Mouse (Mus musculus) heart, embryonic 15.5 days (tissue): ENCODE data around the gene Pcgf1. TPM values are rescaled to one million over a fixed set of nuclear protein-coding genes. Genes with fewer than 3 reads are reported as not detected.

ENCODE experiments used
- ATAC-seq: fragments of 200-750 bp; cut with Nextera tagmentation; replicated peaks from 2 replicates; pipeline ENCODE4 v1.8.0; 2017; ENCODE audit warnings: low read depth, moderate TSS enrichment; ENCODE audit not compliant: insufficient number of reproducible peaks, insufficient read depth, low FRiP score
- H3K27ac ChIP-seq: fragments of 300-500 bp; sonication (generic); 2 replicates; pipeline ENCODE4 v1.5.1; 2015; ENCODE audit warnings: mild to moderate bottlenecking, inconsistent platforms
- H3K27me3 ChIP-seq: fragments of 300-500 bp; sonication (generic); 2 replicates; pipeline ENCODE4 v1.6.1; 2015; ENCODE audit warnings: inconsistent platforms
- H3K36me3 ChIP-seq: fragments of 300-500 bp; sonication (generic); 2 replicates; pipeline ENCODE4 v1.6.1; 2015; ENCODE audit warnings: mild to moderate bottlenecking, inconsistent platforms
- H3K4me1 ChIP-seq: fragments of 300-500 bp; sonication (generic); replicated peaks from 2 replicates; pipeline ENCODE4 v1.6.1; 2015; ENCODE audit warnings: inconsistent platforms
- H3K4me2 ChIP-seq: fragments of 300-500 bp; sonication (generic); 2 replicates; pipeline ENCODE4 v1.6.1; 2015; ENCODE audit warnings: inconsistent platforms, mild to moderate bottlenecking, moderate library complexity
- H3K4me3 ChIP-seq: fragments of 300-500 bp; sonication (generic); 2 replicates; pipeline ENCODE4 v1.5.1; 2015; ENCODE audit warnings: mild to moderate bottlenecking, inconsistent platforms
- H3K9ac ChIP-seq: fragments of 300-500 bp; sonication (generic); 2 replicates; pipeline ENCODE4 v1.6.1; 2015; ENCODE audit warnings: mild to moderate bottlenecking, inconsistent platforms
- H3K9me3 ChIP-seq: fragments of 300-500 bp; sonication (generic); replicated peaks from 2 replicates; pipeline ENCODE4 v1.6.1; 2016; ENCODE audit warnings: inconsistent platforms
- WGBS: fragments of 180-500 bp; shearing (Covaris S2); methylation state at CpG from one replicate; pipeline ENCODE4 v1.1.7; 2015; ENCODE audit warnings: mixed read lengths; 5-methylcytosine and 5-hydroxymethylcytosine counted together
- polyA plus RNA-seq: library from polyadenylated mRNA; unstranded; fragments of >200 nt; fragmentation: Nextera tagmentation; extraction: Ambion mirVana; gene quantifications from 2 replicates; pipeline ENCODE4 v1.2.1, GENCODE M21; 2015

Pcgf1 gene
- polyA plus RNA-seq, 1 experiment from 2014 or later: 13.8 TPM

DNA sequence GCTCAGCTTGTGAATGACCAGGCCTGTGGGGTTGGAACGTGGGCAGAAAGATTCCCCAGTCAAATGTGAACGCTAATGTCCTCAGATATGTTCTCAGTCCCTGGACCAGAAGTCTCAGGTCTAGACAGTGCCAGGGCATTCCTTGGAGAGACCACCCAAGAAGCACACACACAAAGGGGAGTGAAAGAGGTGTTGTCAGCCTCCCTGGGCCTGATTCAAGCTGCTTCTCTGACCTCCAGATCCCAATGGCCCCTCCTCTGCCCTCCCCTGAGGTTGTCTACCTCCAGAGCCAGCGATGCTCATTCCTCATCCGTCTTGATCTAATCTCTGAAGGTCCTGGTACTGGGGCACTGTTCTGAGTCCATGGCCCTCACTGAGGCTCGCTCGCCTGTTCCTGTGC, 34.1 kb upstream of the Pcgf1 start:
- H3K9ac ChIP-seq: no peak overlapping the region

DNA sequence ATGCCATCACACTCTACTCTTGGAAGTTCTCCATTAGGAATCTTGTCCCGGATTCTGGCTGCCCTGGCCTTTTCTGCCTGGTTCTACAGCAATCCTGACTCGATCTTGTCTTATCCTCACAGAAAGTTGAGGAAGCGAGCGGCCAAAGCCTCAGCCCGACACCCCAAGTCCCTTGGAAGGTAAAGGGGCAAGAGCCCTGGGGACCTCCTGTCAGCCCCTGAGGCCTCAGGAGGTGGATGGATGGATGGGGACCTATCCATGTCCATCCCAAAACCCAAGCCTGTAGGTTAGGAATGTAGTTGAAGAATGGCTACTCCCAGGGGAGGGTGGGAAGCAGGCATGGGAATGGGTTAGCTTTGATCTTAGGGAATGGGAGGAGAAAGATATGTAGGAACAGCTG, 33.7 kb upstream of the Pcgf1 start:
- 86% methylated on average over 5 of the region's 5 CpGs for WGBS
- ATAC-seq: no peak
- H3K27me3 ChIP-seq: 0 out of 2 replicates have a peak, but pooled peaks cover 4% of the 10 kb centered on the region
- peaks cover 11% of the 10 kb centered on the region for H3K4me1 ChIP-seq
- H3K36me3 ChIP-seq: no peaks in the 10 kb centered on the region
- H3K27ac ChIP-seq: no peak overlapping the region
- no peak overlapping the region for H3K9ac ChIP-seq
- H3K4me2 ChIP-seq: no peak overlapping the region
- no peaks in the 10 kb centered on the region for H3K9me3 ChIP-seq
- no peak overlapping the region for H3K4me3 ChIP-seq

More for the DNA sequence above, 34.1 kb upstream of the Pcgf1 start:
- 65% methylated on average over 6 of the region's 6 CpGs for WGBS
- Histone ChIP-seq H3K27ac (no peak overlapping the region), H3K36me3 (no peaks in the 10 kb centered on the region), H3K4me1 (peaks cover 14% of the 10 kb centered on the region), H3K4me3 (no peak overlapping the region), H3K9me3 (no peaks in the 10 kb centered on the region), H3K4me2 (no peak overlapping the region), H3K27me3 (0 out of 2 replicates have a peak, but pooled peaks cover 4% of the 10 kb centered on the region)
- ATAC-seq: no peak

DNA sequence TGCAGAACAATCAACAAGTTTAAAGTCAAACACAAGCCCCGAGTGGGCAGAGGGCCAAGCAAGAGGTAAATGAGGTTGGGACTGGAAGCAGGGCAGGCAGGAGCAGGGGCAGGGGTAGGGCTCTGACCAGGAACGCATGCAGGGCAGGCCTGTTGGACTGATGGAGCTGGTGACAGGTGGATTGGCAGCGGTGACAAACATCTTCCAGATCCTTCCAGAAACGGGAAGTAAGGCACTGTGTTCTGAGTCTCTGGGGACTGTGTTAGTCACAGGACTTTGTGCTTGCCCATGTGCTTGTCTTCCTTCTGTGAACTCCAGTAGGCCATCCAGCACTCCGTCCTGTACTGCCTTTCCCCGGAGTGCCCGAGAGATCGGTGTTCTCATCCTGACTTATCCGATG, 32.9 kb upstream of the Pcgf1 start:
- Histone ChIP-seq H3K4me2 (no peak overlapping the region), H3K27ac (peak overlapping the region; percentile 64), H3K36me3 (no peaks in the 10 kb centered on the region), H3K9me3 (no peaks in the 10 kb centered on the region), H3K4me1 (peaks cover 11% of the 10 kb centered on the region), H3K4me3 (no peak overlapping the region), H3K27me3 (0 out of 2 replicates have a peak, but pooled peaks cover 4% of the 10 kb centered on the region), H3K9ac (no peak overlapping the region)
- 27% methylated on average over 9 of the region's 9 CpGs for WGBS
- ATAC-seq: peak; percentile 82

DNA sequence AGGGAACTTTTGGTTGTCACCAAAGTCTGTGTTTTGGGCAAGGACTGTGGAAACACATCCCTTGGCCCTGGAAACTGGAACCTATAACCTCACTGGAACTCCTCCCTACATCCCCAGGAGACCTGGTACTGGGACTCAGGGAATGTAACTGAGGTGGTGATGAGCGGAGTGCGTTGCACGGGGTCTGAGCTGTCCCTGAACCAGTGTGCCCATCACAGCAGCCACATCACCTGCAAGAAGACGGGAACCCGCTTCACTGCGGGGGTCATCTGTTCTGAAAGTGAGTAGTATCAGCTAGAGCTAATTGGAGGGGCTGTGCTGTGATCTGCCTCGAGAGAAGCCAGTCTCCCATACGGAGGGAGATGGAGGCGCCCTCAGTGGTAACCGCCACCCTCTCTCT, 28.3 kb upstream of the Pcgf1 start:
- no peak overlapping the region for H3K4me2 ChIP-seq
- no peaks in the 10 kb centered on the region for H3K27me3 ChIP-seq
- no peaks in the 10 kb centered on the region for H3K9me3 ChIP-seq
- WGBS: 67% methylated on average over 10 of the region's 10 CpGs
- peaks cover 18% of the 10 kb centered on the region for H3K4me1 ChIP-seq
- no peak for ATAC-seq
- no peak overlapping the region for H3K27ac ChIP-seq
- no peak overlapping the region for H3K9ac ChIP-seq
- peaks cover 8% of the 10 kb centered on the region for H3K36me3 ChIP-seq
- H3K4me3 ChIP-seq: no peak overlapping the region

DNA sequence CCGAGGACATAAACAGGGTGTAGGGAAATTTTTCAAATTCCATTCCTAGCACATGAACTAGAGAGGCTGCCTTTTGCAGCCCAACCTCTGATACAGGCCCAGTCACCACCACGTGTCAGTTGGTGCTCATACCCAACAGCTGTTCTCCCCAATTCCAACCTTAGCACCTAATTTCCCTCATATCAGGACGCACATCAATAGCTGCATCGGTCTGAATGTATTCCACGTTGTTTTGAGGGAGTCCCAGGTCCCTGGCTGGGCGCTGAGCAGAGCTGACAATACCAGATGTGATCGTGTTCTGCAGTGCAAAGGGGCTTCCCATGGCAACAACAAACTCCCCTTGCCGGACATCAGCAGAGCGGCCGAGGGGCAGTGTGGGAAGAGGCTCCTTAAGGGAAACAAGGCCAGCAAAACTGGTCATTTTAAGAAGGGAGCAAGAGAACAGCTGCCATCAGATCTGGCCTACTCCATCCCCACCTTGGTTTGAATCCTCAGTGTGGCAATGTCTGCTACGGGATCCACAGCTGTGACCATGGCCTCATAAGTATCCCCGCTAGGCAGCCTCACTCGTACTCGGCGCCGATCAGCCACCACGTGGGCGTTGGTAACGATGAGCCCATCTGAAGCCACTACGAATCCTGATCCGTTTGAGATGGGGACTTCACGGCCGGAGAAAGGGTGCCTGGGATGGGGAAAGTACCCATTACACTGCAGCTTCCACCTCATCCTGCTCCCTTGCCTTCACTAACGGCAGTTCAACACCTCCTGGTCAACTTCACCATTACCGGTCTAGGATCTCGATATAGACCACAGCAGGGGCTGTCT, 24.3 kb upstream of the Pcgf1 start:
- peak overlapping the region; percentile 85 for H3K9ac ChIP-seq
- H3K27ac ChIP-seq: peak overlapping the region; percentile 80
- H3K4me1 ChIP-seq: peaks cover 26% of the 10 kb centered on the region
- H3K27me3 ChIP-seq: no peaks in the 10 kb centered on the region
- H3K36me3 ChIP-seq: peaks cover 17% of the 10 kb centered on the region
- H3K4me2 ChIP-seq: peak overlapping the region; percentile 95
- H3K4me3 ChIP-seq: peak overlapping the region; percentile 81
- WGBS: 2% methylated on average over 26 of the region's 26 CpGs
- H3K9me3 ChIP-seq: no peaks in the 10 kb centered on the region
- no peak for ATAC-seq

DNA sequence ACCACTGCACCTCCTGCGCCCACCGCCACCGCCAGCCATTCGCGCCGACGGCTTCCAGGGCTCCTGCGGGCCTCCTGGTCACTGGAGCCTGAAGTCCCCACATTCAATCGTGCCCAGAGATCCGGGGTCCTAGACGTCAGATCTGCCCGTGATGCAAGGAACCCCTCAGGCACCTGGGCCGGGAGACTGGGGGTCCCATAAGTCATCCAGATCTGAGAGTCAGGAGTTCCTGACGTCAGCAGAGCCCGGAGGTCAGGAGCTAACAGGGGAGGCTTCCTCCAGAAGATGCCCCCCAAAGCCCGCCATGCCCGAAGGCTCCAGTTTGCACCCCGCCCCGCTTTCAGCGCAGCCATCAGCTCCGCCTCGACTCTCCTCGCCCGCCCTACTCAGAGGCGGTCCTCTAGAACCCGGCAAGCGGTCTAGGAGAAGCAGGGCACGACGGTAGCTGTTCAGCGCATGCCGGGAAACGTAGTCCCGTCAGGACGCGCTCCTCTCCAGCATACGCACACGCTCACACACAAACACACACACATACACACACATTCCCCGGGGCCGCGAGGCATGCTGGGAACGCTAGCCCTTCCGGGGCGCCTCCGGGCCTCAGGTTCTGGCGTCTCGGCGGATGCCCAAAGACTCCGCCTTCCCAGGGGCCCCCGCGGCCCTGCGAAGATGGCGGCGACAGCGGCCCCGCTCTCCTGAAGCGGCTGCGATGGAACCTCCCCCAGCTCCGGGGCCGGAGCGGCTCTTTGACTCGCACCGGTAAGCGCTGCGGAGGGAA, 23.4 kb upstream of the Pcgf1 start, which contains the start of gene Aup1:
Gene Aup1, plus strand, starts transcription at position 448 of the 778 bp plus-strand sequence.
- peak within 1 kb of the TSS; percentile 85 for H3K9ac ChIP-seq
- no peaks in the 10 kb centered on the region for H3K9me3 ChIP-seq
- WGBS: under 1% methylated on average over 64 of the region's 64 CpGs
- peak within 1 kb of the TSS; percentile 95 for H3K4me2 ChIP-seq
- peak; percentile 95 for ATAC-seq
- peaks cover 17% of the 10 kb centered on the region for H3K36me3 ChIP-seq
- peaks cover 26% of the 10 kb centered on the region for H3K4me1 ChIP-seq
- peak within 1 kb of the TSS; percentile 81 for H3K4me3 ChIP-seq
- H3K27me3 ChIP-seq: 0 out of 2 replicates have a peak, but pooled peaks cover 3% of the 10 kb centered on the region
- peak within 1 kb of the TSS; percentile 80 for H3K27ac ChIP-seq

DNA sequence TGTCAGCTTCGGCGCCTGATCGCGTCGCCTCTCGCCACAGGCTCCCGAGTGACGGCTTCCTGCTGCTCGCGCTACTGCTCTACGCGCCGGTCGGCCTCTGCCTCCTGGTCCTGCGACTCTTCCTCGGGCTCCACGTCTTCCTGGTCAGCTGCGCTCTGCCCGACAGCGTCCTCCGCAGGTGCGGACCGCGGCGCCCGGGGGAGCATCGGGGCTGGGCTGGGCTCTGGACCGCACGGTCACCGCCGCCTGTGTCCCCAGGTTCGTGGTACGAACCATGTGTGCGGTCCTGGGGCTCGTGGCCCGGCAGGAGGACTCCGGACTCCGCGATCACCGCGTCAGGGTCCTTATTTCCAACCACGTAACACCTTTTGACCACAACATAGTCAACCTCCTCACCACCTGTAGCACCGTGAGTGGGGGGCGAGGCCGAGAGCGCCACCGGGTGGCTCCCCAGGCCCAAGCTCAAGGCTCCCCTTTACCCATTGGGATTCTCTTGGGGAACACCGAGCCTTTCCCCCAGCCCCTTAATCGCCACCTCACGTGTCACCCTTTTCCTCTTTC, 22.7 kb upstream of the Pcgf1 start, which contains the start of gene Htra2:
Gene Htra2, minus strand, starts transcription at position 403 of the 561 bp plus-strand sequence.
- peak; percentile 23 for ATAC-seq
- Histone ChIP-seq H3K27ac (peak within 1 kb of the TSS; percentile 80), H3K27me3 (peaks cover 4% of the 10 kb centered on the region; the same call in 1 of the 2 replicates), H3K4me1 (peaks cover 26% of the 10 kb centered on the region), H3K36me3 (peaks cover 17% of the 10 kb centered on the region), H3K4me2 (peak within 1 kb of the TSS; percentile 95), H3K4me3 (peak within 1 kb of the TSS; percentile 81), H3K9ac (peak within 1 kb of the TSS; percentile 85), H3K9me3 (no peaks in the 10 kb centered on the region)
- WGBS: under 1% methylated on average over 50 of the region's 50 CpGs

DNA sequence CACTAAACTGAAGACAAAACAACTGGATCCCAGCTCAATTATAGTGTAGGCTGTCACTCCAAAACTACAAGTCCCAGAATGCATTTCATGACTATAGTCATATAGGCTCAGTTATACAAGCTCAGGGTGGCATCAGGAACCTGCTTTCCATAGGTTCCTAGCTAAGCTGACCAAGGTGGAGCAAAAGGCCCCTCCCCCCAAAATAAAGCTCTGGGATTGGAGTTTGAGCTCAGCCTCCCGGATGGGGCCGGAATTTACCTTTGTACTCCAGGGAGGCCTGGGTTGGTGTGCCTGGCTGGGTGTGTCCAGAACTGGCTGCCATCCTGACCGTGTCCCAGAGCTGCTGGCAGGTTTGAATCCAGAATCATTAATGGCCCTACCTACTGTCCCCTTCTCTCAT, 19.9 kb upstream of the Pcgf1 start, which contains the start of gene Dqx1:
Gene Dqx1, plus strand, starts transcription at position 55 of the 400 bp plus-strand sequence.
- Histone ChIP-seq H3K4me2 (no peak within 1 kb of the TSS), H3K9ac (no peak within 1 kb of the TSS), H3K9me3 (no peaks in the 10 kb centered on the region), H3K4me3 (no peak within 1 kb of the TSS), H3K4me1 (peaks cover 21% of the 10 kb centered on the region), H3K36me3 (peaks cover 9% of the 10 kb centered on the region), H3K27ac (no peak within 1 kb of the TSS), H3K27me3 (peaks cover 32% of the 10 kb centered on the region)
- WGBS: 70% methylated on average over 3 of the region's 3 CpGs
- ATAC-seq: no peak

DNA sequence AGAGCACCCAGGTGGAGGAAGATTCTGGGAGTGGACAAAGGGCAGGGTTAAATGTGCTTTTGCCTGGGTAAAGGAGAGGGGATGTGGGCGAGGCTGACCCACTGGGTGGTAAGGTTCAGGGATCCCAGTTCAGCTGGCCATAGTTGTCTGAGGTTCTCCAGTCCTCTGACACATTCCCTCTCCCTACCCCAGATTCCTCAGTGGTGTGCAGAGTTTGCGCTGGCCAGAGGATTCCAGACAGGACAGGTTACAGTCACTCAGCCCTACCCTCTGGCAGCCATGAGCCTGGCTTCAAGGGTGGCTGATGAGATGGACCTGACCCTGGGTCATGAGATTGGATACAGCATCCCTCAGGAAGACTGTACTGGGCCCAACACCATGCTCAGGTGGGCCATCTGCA, 18.9 kb upstream of the Pcgf1 start:
- Histone ChIP-seq H3K27me3 (peaks cover 42% of the 10 kb centered on the region), H3K27ac (no peak overlapping the region), H3K4me2 (no peak overlapping the region), H3K9ac (no peak overlapping the region), H3K4me1 (peaks cover 12% of the 10 kb centered on the region), H3K36me3 (peaks cover 9% of the 10 kb centered on the region), H3K4me3 (no peak overlapping the region), H3K9me3 (no peaks in the 10 kb centered on the region)
- no peak for ATAC-seq
- whole genome bisulfite sequencing: 82% methylated on average over 2 of the region's 2 CpGs

DNA sequence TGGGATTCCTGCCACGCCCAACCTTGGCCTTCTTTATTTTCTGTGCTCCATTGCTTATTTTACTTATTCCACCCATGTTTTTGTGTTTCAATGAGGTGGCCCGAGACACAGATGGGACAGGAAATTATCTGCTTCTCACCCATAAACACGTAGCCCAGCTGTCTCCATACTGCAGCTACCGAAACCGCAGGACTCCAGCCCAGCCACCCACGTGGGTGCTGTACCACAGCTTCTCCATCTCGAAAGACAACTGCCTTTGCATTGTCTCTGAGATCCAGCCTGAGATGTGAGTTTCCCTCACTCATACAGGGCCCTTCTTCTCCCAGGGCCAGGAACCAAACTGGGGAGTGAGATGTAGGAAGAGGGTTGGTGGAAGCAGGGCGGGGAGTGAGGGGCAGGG, 11.7 kb upstream of the Pcgf1 start:
- H3K9me3 ChIP-seq: no peaks in the 10 kb centered on the region
- H3K27ac ChIP-seq: no peak overlapping the region
- 38% methylated on average over 8 of the region's 8 CpGs for WGBS
- no peak for ATAC-seq
- no peaks in the 10 kb centered on the region for H3K36me3 ChIP-seq
- no peak overlapping the region for H3K9ac ChIP-seq
- peaks cover 26% of the 10 kb centered on the region for H3K4me1 ChIP-seq
- no peak overlapping the region for H3K4me2 ChIP-seq
- no peak overlapping the region for H3K4me3 ChIP-seq
- peaks cover 100% of the 10 kb centered on the region for H3K27me3 ChIP-seq

DNA sequence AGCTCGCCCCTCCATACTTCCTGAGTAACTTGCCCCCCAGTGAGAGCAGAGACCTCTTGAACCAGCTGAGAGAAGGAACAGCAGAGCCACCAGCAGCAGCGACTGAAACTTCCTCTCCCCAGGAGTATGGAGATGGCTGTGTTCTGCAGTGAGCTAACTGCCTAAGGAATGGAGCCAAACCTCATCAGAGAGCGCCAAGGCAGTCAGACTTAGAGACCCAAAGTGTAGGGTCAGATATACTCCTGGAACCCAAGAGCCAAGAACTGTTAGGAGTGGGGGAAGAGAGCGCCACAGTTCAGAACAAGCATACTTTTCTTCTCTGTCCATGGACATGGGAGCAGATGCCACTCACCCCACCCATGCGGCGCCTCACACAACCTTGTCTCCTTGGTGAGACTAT, 11.2 kb upstream of the Pcgf1 start:
- Histone ChIP-seq H3K9me3 (no peaks in the 10 kb centered on the region), H3K27ac (no peak overlapping the region), H3K9ac (no peak overlapping the region), H3K4me3 (no peak overlapping the region), H3K4me1 (peaks cover 30% of the 10 kb centered on the region), H3K36me3 (no peaks in the 10 kb centered on the region), H3K4me2 (no peak overlapping the region), H3K27me3 (peaks cover 100% of the 10 kb centered on the region)
- 28% methylated on average over 6 of the region's 6 CpGs for WGBS
- ATAC-seq: no peak
